Mouse (Mus musculus): ENCODE measurements at regions not wholly inside any gene's neighbourhood (a gene's known extent, or its start where the extent isn't known, plus 50 kb on each side); places are given as distances from the start of the nearest gene placed in this dataset.

- H3K4me1 ChIP-seq (replicated peaks; ENCODE audit: control insufficient read depth, insufficient read depth, low read length): no peaks in the 10 kb centered on the region
- H3K9me3 ChIP-seq (ENCODE audit: control insufficient read depth, low read length): no peaks in the 10 kb centered on the region
- no peaks in the 10 kb centered on the region for H3K27me3 ChIP-seq (ENCODE audit: control insufficient read depth, insufficient read depth, low read length)
- H3K4me2 ChIP-seq (replicated peaks): no peak overlapping the region
- H3K27ac ChIP-seq: no peak overlapping the region
- H3K9ac ChIP-seq: no peak overlapping the region
- ATAC-seq (ENCODE audit: low FRiP score) (no peak), DNase-seq (ENCODE audit: low spot score) (no peak)
- WGBS: 54% methylated on average over 6 of the region's 6 CpGs
- H3K4me3 ChIP-seq (replicated peaks; ENCODE audit: low read length): no peak overlapping the region
- no peaks in the 10 kb centered on the region for H3K36me3 ChIP-seq (replicated peaks; ENCODE audit: control insufficient read depth, insufficient read depth)
These were observed 134.6 kb downstream of the Sh2d4b start for GRCm38 (mm10) chr14:40758441-40758840.

- H3K36me3 ChIP-seq (replicated peaks; ENCODE audit: control insufficient read depth, insufficient read depth): no peaks in the 10 kb centered on the region
- DNase-seq (ENCODE audit: low spot score) (no peak), ATAC-seq (ENCODE audit: low FRiP score) (no peak)
- H3K4me3 ChIP-seq (replicated peaks; ENCODE audit: low read length): no peak overlapping the region
- H3K4me1 ChIP-seq (replicated peaks; ENCODE audit: control insufficient read depth, insufficient read depth, low read length): no peaks in the 10 kb centered on the region
- no peak overlapping the region for H3K27ac ChIP-seq
- H3K27me3 ChIP-seq (ENCODE audit: control insufficient read depth, insufficient read depth, low read length): no peaks in the 10 kb centered on the region
- no peaks in the 10 kb centered on the region for H3K9me3 ChIP-seq (ENCODE audit: control insufficient read depth, low read length)
- H3K4me2 ChIP-seq (replicated peaks): no peak overlapping the region
- H3K9ac ChIP-seq: no peak overlapping the region
These were observed 152.5 kb downstream of the Sh2d4b start for GRCm38 (mm10) chr14:40740541-40740940.

GRCm38 (mm10) chr14:40731861-40732260 is 161.2 kb downstream of the Sh2d4b start:
- Histone ChIP-seq H3K9me3 (ENCODE audit: control insufficient read depth, low read length) (no peaks in the 10 kb centered on the region), H3K4me2 (replicated peaks) (no peak overlapping the region), H3K4me1 (replicated peaks; ENCODE audit: control insufficient read depth, insufficient read depth, low read length) (no peaks in the 10 kb centered on the region), H3K4me3 (replicated peaks; ENCODE audit: low read length) (no peak overlapping the region), H3K9ac (no peak overlapping the region), H3K27me3 (ENCODE audit: control insufficient read depth, insufficient read depth, low read length) (no peaks in the 10 kb centered on the region), H3K27ac (no peak overlapping the region), H3K36me3 (replicated peaks; ENCODE audit: control insufficient read depth, insufficient read depth) (no peaks in the 10 kb centered on the region)
- 88% methylated on average over 2 of the region's 2 CpGs for WGBS
- no peak for ATAC-seq (ENCODE audit: low FRiP score)
- no peak for DNase-seq (ENCODE audit: low spot score)

GRCm38 (mm10) chr14:40708981-40709531 is 184.0 kb downstream of the Sh2d4b start:
- Histone ChIP-seq H3K9me3 (ENCODE audit: control insufficient read depth, low read length) (no peaks in the 10 kb centered on the region), H3K27ac (no peak overlapping the region), H3K4me1 (replicated peaks; ENCODE audit: control insufficient read depth, insufficient read depth, low read length) (0 out of 2 replicates have a peak, but pooled peaks cover 3% of the 10 kb centered on the region), H3K4me3 (replicated peaks; ENCODE audit: low read length) (no peak overlapping the region), H3K9ac (no peak overlapping the region), H3K36me3 (replicated peaks; ENCODE audit: control insufficient read depth, insufficient read depth) (no peaks in the 10 kb centered on the region), H3K4me2 (replicated peaks) (no peak overlapping the region), H3K27me3 (ENCODE audit: control insufficient read depth, insufficient read depth, low read length) (no peaks in the 10 kb centered on the region)
- 51% methylated on average over 4 of the region's 4 CpGs for WGBS
- ATAC-seq (ENCODE audit: low FRiP score): peak; percentile 70; the same call in 1 of the 2 replicates
- peak; percentile 24 for DNase-seq (ENCODE audit: low spot score)

GRCm38 (mm10) chr14:40707419-40707818 is 185.6 kb downstream of the Sh2d4b start:
- no peaks in the 10 kb centered on the region for H3K9me3 ChIP-seq (ENCODE audit: control insufficient read depth, low read length)
- no peak overlapping the region for H3K4me3 ChIP-seq (replicated peaks; ENCODE audit: low read length)
- no peak for DNase-seq (ENCODE audit: low spot score)
- H3K36me3 ChIP-seq (replicated peaks; ENCODE audit: control insufficient read depth, insufficient read depth): no peaks in the 10 kb centered on the region
- no peak for ATAC-seq (ENCODE audit: low FRiP score)
- no peak overlapping the region for H3K9ac ChIP-seq
- WGBS: 82% methylated on average over 2 of the region's 2 CpGs
- no peaks in the 10 kb centered on the region for H3K27me3 ChIP-seq (ENCODE audit: control insufficient read depth, insufficient read depth, low read length)
- H3K4me1 ChIP-seq (replicated peaks; ENCODE audit: control insufficient read depth, insufficient read depth, low read length): 0 out of 2 replicates have a peak, but pooled peaks cover 3% of the 10 kb centered on the region
- no peak overlapping the region for H3K27ac ChIP-seq
- H3K4me2 ChIP-seq (replicated peaks): no peak overlapping the region

- 59% methylated on average over 7 of the region's 7 CpGs for WGBS
These were observed 189.6 kb downstream of the Sh2d4b start for GRCm38 (mm10) chr14:40703451-40703850.

GRCm38 (mm10) chr14:40681711-40682110 is 211.4 kb downstream of the Sh2d4b start:
- Histone ChIP-seq H3K27me3 (ENCODE audit: control insufficient read depth, insufficient read depth, low read length) (no peaks in the 10 kb centered on the region), H3K4me2 (replicated peaks) (no peak overlapping the region), H3K4me3 (replicated peaks; ENCODE audit: low read length) (no peak overlapping the region), H3K9me3 (ENCODE audit: control insufficient read depth, low read length) (no peaks in the 10 kb centered on the region), H3K9ac (no peak overlapping the region), H3K27ac (no peak overlapping the region), H3K36me3 (replicated peaks; ENCODE audit: control insufficient read depth, insufficient read depth) (no peaks in the 10 kb centered on the region), H3K4me1 (replicated peaks; ENCODE audit: control insufficient read depth, insufficient read depth, low read length) (no peaks in the 10 kb centered on the region)
- DNase-seq (ENCODE audit: low spot score): no peak
- no peak for ATAC-seq (ENCODE audit: low FRiP score)
- WGBS: 84% methylated on average over 1 of the region's 1 CpGs

More at GRCm38 (mm10) chr14:40703451-40703850, 189.6 kb downstream of the Sh2d4b start:
- ATAC-seq (ENCODE audit: low FRiP score): no peak
- H3K27ac ChIP-seq: no peak overlapping the region
- no peak overlapping the region for H3K9ac ChIP-seq
- H3K9me3 ChIP-seq (ENCODE audit: control insufficient read depth, low read length): no peaks in the 10 kb centered on the region
- 0 out of 2 replicates have a peak, but pooled peaks cover 3% of the 10 kb centered on the region for H3K4me1 ChIP-seq (replicated peaks; ENCODE audit: control insufficient read depth, insufficient read depth, low read length)
- DNase-seq (ENCODE audit: low spot score): no peak
- H3K27me3 ChIP-seq (ENCODE audit: control insufficient read depth, insufficient read depth, low read length): no peaks in the 10 kb centered on the region
- no peak overlapping the region for H3K4me3 ChIP-seq (replicated peaks; ENCODE audit: low read length)
- H3K36me3 ChIP-seq (replicated peaks; ENCODE audit: control insufficient read depth, insufficient read depth): no peaks in the 10 kb centered on the region
- H3K4me2 ChIP-seq (replicated peaks): no peak overlapping the region

GRCm38 (mm10) chr14:40653558-40653957 is 239.5 kb downstream of the Sh2d4b start:
- H3K27me3 ChIP-seq (ENCODE audit: control insufficient read depth, insufficient read depth, low read length): no peaks in the 10 kb centered on the region
- H3K4me2 ChIP-seq (replicated peaks): no peak overlapping the region
- no peak overlapping the region for H3K27ac ChIP-seq
- no peak for DNase-seq (ENCODE audit: low spot score)
- no peaks in the 10 kb centered on the region for H3K4me1 ChIP-seq (replicated peaks; ENCODE audit: control insufficient read depth, insufficient read depth, low read length)
- no peaks in the 10 kb centered on the region for H3K36me3 ChIP-seq (replicated peaks; ENCODE audit: control insufficient read depth, insufficient read depth)
- no peak overlapping the region for H3K4me3 ChIP-seq (replicated peaks; ENCODE audit: low read length)
- 32% methylated on average over 1 of the region's 1 CpGs for WGBS
- no peaks in the 10 kb centered on the region for H3K9me3 ChIP-seq (ENCODE audit: control insufficient read depth, low read length)
- H3K9ac ChIP-seq: no peak overlapping the region
- ATAC-seq (ENCODE audit: low FRiP score): no peak
